Mouse (Mus musculus) adrenal gland, postnatal 36 days (tissue): ENCODE measurements around the gene Ube2j1. TPM values are rescaled to one million over a fixed set of nuclear protein-coding genes. Genes with fewer than 3 reads are reported as not detected.

ENCODE experiments used
- DNase-seq, 2 experiments: peaks; one replicate each; pipeline ENCODE4 v3.0.0; 2021; ENCODE audit warnings: mixed read lengths in 1 of 2
- total RNA-seq, 2 experiments: library from RNA; stranded (reverse); gene quantifications; 2 replicates each; pipeline ENCODE4 v1.2.3; 2021

Gene Ube2j1
- total RNA-seq, 2 experiments from 2014 or later, result 74.0 to 86.9 TPM

- DNase-seq, result no peak
Measured at GRCm38 (mm10) chr4:33012484-33012883, 18.7 kb upstream of the Ube2j1 start.

DNA sequence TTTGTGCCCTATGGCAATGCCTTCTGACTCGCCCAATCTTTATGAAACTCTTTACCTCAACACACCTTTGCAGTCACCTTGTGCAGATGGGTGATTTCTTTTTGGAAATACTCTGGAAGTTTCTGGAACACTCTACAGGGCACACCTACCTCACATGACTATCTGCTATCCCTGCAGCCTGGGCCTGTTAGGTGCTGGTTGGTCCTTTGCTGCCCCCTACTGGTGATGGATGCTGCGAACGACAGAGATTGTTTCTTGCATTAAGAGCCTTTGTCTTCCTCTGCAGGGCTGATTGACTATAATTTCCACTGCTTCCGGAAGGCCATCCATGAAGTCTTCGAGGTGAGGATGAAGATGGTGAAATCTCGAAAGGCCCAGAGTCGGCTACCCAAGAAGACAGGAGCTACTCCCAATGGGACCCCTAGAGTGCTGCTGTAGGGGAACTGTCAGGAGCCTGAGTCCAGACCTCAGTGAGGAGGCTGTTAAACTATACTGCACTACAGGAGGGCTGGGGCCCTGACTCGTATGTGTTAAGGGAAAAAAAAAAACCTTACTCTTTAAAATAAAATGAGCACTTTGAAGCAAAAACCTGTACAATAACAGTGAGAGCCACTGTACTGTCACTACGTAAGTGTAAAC is 12.7 kb upstream of the Ube2j1 start:
- DNase-seq, result peak; percentile 85 to 90

DNA sequence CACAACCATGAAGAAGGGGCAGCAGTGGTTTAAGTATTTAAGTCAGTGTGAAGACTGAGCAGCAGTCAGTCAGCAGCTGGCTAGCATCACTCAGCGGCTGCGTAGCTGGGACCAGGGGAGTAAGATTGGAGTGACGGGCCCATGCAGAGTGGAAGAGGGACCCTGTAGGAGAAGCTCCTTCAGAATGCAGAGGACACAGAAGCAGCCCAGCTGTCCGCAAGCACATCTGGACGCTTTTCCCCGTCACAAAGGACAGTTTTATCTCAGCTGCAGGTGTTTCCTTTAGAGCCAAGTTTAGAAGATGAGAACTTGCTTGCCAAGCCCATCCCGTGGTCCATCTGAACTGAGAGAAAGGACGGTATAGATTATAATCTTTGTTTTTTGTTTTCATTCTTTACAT is 6.8 kb upstream of the Ube2j1 start:
- no peak for DNase-seq

DNA sequence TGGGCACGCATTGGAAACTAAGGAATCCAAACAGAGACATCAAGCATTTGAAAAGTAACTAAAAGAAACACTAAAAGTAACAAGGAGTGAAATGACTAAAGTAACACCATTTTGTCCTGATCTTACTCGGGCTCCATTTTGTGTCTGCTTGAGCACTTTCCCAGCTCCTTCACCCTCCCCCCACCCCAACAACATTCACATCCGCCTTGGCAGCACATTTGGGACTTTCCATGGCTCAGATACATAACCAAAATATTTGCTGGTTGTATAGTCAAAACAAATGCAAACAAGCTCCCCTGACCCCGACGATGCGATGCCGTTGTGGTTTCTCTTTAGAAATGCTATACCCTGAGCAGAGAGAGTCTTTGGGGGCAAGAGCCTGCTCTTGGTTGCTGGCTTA is 2.1 kb upstream of the Ube2j1 start:
- DNase-seq, result no peak

GRCm38 (mm10) chr4:33030264-33031194 is 687 bp upstream of the Ube2j1 start:
- peak; percentile 12 to 26 for DNase-seq

- no peak for DNase-seq
Measured at GRCm38 (mm10) chr4:33032045-33032444, 829 bp downstream of the Ube2j1 start.

GRCm38 (mm10) chr4:33033515-33033914 is 2.3 kb downstream of the Ube2j1 start:
- DNase-seq, result no peak

DNA sequence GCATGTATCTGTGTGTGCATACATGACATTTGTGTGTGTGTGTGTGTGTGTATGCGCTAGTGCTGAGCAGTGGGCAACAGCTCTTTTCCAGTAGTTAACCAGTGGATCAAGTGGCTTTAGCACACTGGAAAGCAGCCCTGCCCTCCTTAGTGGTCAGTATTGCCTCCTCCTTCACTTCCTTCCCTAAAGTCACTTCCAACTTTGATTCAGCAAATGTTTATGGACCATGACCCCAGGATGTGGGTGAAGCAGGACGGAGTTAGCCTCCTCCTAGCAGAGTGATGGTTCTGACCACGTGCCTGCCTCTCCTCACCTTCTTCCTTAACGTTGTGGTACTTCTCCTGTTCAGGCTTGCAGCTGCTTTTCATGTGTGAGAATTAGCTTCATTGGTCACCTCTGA is 8.6 kb downstream of the Ube2j1 start:
- no peak for DNase-seq

GRCm38 (mm10) chr4:33049601-33050000 is 18.4 kb downstream of the Ube2j1 start:
- no peak for DNase-seq

DNA sequence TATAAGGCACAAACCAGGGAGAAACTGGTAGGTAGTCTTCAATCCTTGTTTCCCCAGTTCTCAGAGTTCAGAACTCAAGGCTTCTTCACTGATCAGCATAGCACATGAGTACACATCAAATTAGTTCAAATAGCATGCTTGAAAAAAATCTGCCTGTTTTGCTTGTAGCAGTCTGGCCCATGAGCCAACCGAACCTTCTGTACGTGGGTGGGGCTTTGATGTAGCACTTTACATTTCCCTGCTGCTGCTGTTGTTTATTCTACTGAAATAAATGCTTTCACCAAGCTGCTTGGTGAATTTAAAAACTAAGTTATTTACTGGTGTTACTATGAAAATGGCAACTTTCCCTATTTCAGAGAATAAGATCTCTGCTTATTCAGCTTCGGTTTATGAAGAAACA is 20.8 kb downstream of the Ube2j1 start:
- DNase-seq, result no peak

DNA sequence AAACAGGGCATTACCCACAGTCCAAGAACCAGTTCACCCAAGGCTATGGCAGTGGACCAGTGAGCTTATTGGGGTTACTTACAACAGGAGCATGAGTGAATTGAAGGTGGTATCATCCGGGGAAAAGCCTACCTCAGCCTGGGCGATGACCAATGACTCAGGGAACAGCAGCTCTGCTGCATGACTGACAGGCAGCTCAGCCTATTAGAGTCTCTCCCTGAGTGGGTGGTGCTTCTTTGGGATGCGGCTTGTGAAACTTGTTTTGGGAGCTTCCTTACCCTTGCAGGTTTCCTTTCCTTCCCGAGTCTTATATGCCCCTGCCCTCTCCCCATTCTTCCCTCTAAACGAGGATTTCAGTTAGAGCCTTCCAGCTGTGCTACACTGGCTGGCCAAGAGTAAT is 21.4 kb downstream of the Ube2j1 start:
- peak; percentile 8 to 27 for DNase-seq

DNA sequence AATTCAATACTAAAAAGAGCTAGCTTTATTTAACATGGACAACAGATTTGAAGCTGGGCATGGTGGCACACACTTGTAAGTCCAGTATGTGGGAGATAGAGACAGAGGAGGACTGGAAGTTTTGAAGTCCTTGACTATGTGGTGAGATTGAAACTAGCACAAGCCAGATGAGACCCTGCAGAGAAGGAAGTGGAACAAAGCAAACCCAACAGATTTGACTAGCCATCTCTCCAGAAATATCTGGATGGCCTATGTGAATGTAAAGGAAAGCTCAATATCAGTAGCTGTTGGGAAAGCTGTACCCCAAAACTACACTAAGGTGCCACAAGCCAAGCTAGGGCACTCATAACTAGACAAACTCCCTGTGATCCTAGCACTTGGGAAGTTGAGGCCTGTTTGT is 23.2 kb downstream of the Ube2j1 start:
- DNase-seq, result no peak

- no peak for DNase-seq
Measured at GRCm38 (mm10) chr4:33056317-33056716, 25.1 kb downstream of the Ube2j1 start.

- peak in 1 of 2 experiments; percentile 14 for DNase-seq
Measured at GRCm38 (mm10) chr4:33057890-33058687, 26.9 kb downstream of the Ube2j1 start.

DNA sequence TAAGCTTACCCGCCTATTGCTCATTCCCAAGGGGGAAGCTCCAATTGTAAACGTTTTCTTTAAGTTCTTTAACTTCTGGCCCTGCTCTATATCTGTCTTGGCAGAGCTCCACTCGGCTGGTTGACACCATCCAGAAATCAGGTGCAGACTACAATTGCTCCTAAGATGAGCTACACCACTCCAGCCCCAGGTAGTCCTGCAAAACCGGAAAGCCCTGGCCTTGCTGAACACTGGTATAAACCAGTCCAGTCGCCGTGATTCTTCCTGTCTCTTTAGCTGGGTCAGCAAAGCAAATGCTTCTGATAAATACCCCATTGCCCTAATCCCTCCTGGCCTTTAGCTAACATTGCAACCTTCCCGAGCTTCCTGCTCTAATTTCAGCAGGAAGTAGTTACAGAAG is 29.9 kb downstream of the Ube2j1 start:
- no peak for DNase-seq

GRCm38 (mm10) chr4:33062981-33063380 is 31.8 kb downstream of the Ube2j1 start, which contains the start of gene Gabrr2:
TSS of gene Gabrr2 (plus strand) at chr4:33062999.
- DNase-seq, result no peak

GRCm38 (mm10) chr4:33064986-33065385 is 33.8 kb downstream of the Ube2j1 start:
- DNase-seq, result no peak

- no peak for DNase-seq
Measured at GRCm38 (mm10) chr4:33066223-33066960, 35.2 kb downstream of the Ube2j1 start.

DNA sequence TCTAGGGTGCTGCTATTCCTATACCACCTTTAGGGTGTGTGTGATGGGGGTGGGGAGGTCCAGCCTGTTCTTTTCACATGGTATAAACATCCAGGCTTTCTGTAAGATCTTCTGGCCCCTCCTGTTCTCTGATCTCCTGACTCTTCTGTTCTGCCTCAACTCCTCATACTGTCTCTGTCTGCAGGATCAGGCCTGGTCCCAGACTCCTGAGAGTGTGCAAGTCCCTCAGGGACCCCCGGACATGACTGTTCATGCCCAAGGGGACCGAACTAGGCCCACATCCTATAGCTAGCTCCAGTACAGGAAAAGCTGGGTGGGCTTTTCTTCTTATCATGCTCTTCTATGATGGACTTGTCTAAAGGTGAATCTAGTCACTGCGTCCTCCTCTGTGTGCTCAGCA is 36.1 kb downstream of the Ube2j1 start:
- no peak for DNase-seq

DNA sequence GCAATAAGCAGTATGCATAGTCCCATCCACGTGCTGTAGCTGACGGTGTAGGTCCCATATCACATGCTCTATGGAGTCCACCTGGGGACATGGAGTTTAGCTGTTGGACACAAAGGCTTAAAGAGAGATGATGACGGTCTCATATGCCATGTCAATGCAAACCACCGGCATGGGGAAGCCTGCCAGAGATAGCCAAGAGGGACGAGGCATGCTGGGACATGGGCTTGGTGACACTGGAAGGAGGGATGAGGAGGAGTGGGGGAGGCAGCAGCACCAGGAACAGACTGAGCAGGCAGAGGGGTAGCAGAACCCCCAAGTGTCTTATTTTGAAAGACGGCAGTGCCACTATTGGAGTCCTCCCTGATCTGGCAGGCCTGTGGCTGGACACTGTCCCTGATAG is 36.6 kb downstream of the Ube2j1 start:
- no peak for DNase-seq

DNA sequence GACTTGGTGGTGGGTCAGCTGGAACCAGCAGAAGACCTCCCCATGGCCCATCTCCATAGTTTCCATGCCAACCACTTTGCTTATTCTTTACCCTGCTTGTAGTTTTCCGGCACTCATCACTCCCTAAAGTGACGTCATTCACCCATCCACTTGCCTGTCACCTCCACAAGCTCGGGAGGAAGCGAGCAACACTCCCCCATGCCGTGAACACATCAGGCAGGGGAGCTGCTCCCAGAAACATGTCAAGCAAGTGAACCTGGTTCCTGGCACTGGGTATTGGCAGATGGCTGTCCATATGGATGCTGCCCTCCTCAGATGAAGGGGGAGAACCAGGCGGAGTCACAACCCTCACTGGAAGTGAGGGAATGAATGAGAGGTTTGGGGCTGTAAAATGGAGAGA is 37.7 kb downstream of the Ube2j1 start:
- no peak for DNase-seq

- DNase-seq, result no peak
Measured at GRCm38 (mm10) chr4:33070326-33070725, 39.1 kb downstream of the Ube2j1 start.
